Mouse (Mus musculus) embryonic facial prominence, embryonic 11.5 days (tissue): ENCODE measurements around the gene Hand2. TPM values are rescaled to one million over a fixed set of nuclear protein-coding genes. Genes with fewer than 3 reads are reported as not detected.

ENCODE experiments used
- ATAC-seq: fragments of 200-750 bp; cut with Nextera tagmentation; replicated peaks from 2 replicates; pipeline ENCODE4 v1.8.0; 2017; ENCODE audit warnings: low read depth; ENCODE audit not compliant: insufficient number of reproducible peaks, low FRiP score, low TSS enrichment
- DNase-seq: peaks from one replicate; pipeline ENCODE4 v3.0.0-alpha.2; 2015; ENCODE audit warnings: low spot score
- H3K27ac ChIP-seq: fragments of 300-500 bp; sonication (generic); replicated peaks from 2 replicates; pipeline ENCODE4 v1.5.1; 2014; ENCODE audit warnings: mild to moderate bottlenecking, low read depth, low read length, control low read depth
- H3K27me3 ChIP-seq: fragments of 300-500 bp; sonication (generic); 2 replicates; pipeline ENCODE4 v1.6.1; 2014; ENCODE audit warnings: mild to moderate bottlenecking, low read length, moderate library complexity, mixed read lengths; ENCODE audit not compliant: control insufficient read depth, insufficient read depth
- H3K36me3 ChIP-seq: fragments of 300-500 bp; sonication (generic); replicated peaks from 2 replicates; pipeline ENCODE4 v1.6.1; 2014; ENCODE audit warnings: low read depth, mild to moderate bottlenecking, low read length, moderate library complexity, mixed read lengths; ENCODE audit not compliant: control insufficient read depth, insufficient read depth
- H3K4me1 ChIP-seq: fragments of 300-500 bp; sonication (generic); 2 replicates; pipeline ENCODE4 v1.6.1; 2014; ENCODE audit warnings: low read length, mixed read lengths; ENCODE audit not compliant: control insufficient read depth, insufficient read depth
- H3K4me2 ChIP-seq: fragments of 300-500 bp; sonication (generic); 2 replicates; pipeline ENCODE4 v1.6.1; 2014; ENCODE audit warnings: low read depth, mild to moderate bottlenecking, control low read depth, low read length, moderate library complexity
- H3K4me3 ChIP-seq: fragments of 300-500 bp; sonication (generic); 2 replicates; pipeline ENCODE4 v1.5.1; 2014; ENCODE audit warnings: low read depth, low read length, control low read depth
- H3K9ac ChIP-seq: fragments of 300-500 bp; sonication (generic); replicated peaks from 2 replicates; pipeline ENCODE4 v1.6.1; 2014; ENCODE audit warnings: mild to moderate bottlenecking, control low read depth, low read length
- H3K9me3 ChIP-seq: fragments of 300-500 bp; sonication (generic); replicated peaks from 2 replicates; pipeline ENCODE4 v1.6.1; 2016; ENCODE audit warnings: mild to moderate bottlenecking, low read length, inconsistent platforms, mixed read lengths; ENCODE audit not compliant: control insufficient read depth
- WGBS: fragments of 180-500 bp; shearing (Covaris S2); extraction: QIAGEN DNeasy Blood & Tissue Kit; methylation state at CpG from one replicate; pipeline ENCODE4 v1.1.7; 2014; 5-methylcytosine and 5-hydroxymethylcytosine counted together
- polyA plus RNA-seq: library from polyadenylated mRNA; unstranded; fragments of >200 nt; fragmentation: Nextera tagmentation; extraction: Ambion mirVana; gene quantifications from 2 replicates; pipeline ENCODE4 v1.2.1, GENCODE M21; 2014

Gene Hand2
- polyA plus RNA-seq = 8.3 and 8.7 TPM in 2 replicates

DNA sequence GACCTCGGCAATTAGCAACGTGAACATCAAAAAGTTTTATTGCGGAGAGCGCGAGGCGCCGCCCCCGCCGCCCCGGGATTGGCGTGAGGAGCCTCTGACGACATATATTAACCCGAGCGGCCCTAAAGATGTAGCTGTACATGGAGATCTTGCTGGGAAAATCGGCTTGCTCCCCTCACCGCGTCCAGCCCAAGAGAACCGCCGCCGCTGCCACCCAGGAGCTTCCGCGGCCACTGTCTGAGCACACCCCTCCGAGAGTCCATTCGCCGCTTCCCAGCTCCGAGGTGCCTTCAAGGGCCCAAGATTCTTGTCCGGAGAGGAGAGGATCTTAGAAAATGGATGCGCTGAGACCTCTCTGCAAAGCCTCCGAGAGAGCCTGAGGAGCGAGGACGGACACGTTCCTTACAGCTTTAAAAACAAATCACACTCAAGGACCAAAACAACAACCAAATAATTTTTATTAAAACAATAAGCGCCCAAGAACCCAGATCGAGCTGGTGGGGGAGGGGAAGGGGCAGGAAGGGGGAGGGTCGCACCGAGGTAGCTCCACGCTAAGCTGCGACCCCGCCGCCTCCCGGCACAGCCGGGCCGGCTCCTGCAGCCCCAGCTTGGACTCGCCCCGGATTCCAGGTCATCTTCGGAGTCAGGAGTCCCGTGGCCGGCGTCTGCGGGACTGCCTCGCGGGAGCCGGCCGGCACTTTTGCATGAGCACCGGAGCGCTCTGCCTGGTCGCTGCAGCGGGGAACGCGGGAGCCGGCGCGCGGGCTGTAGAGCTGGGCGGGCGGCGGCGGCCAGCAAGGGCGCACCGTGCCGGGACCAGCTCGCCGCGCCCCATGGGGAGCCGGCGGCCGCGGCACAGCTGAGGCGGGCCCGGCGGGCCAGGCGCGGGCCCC, at the start of gene Hand2:
Hand2 (plus strand) TSS at position 133 of the 893 bp plus-strand sequence.
- peak; percentile 50; the same call in 1 of the 2 replicates for ATAC-seq
- WGBS = under 1% methylated on average over 58 of the region's 83 CpGs
- H3K36me3 ChIP-seq = no peaks in the 10 kb centered on the region
- no peaks in the 10 kb centered on the region; the same call in 1 of the 2 replicates for H3K4me1 ChIP-seq
- DNase-seq = peak; percentile 80
- no peaks in the 10 kb centered on the region for H3K9me3 ChIP-seq
- peak within 1 kb of the TSS; percentile 51 for H3K4me3 ChIP-seq
- H3K27ac ChIP-seq = peak within 1 kb of the TSS; percentile 78
- H3K27me3 ChIP-seq = peaks cover 60% of the 10 kb centered on the region
- peak within 1 kb of the TSS; percentile 70 for H3K9ac ChIP-seq
- H3K4me2 ChIP-seq = peak within 1 kb of the TSS; percentile 64

DNA sequence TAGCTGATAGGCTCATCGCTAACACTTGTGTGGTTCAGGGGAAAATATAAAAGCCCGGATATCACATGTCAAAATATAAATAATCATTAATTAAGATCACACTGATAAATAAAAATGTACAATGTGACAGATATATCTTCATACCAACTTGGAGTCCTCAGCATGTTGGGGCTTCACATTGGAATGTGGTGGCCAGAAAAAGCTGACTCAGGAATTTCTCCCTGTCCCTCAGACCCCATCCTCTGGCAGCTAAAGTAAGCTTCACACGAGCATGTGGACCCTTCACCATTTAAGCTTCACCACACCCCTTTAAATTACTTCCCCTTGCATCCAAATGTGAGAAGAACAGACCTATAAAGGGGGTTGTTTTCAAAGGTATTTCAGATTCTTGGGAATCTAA, 47.7 kb upstream of the Hand2 start:
- no peaks in the 10 kb centered on the region for H3K9me3 ChIP-seq
- no peak overlapping the region for H3K27ac ChIP-seq
- no peaks in the 10 kb centered on the region for H3K4me1 ChIP-seq
- H3K4me2 ChIP-seq = no peak overlapping the region
- H3K4me3 ChIP-seq = no peak overlapping the region
- 70% methylated on average over 3 of the region's 3 CpGs for WGBS
- no peak overlapping the region for H3K9ac ChIP-seq
- ATAC-seq (no peak), DNase-seq (no peak)
- no peaks in the 10 kb centered on the region for H3K36me3 ChIP-seq
- H3K27me3 ChIP-seq = no peaks in the 10 kb centered on the region

DNA sequence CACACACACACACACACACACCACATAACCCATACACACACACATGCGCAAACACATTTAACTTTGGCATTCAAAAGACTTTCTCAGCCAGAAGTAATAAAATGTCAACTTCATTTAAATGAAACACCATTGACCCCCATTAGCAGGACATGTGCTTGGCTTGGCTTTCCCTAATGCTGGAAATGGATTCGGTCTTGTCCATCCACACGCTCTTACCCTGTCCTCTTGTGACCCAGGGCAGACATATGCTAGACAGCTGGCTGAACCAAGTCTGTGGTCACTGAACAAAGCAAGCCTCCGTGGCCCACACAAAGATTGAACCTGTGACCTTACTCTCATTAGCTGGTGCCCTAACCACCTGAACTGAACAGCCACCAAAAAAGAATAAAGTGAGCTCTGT, 27.3 kb upstream of the Hand2 start:
- no peak overlapping the region for H3K27ac ChIP-seq
- no peaks in the 10 kb centered on the region for H3K9me3 ChIP-seq
- H3K36me3 ChIP-seq = no peaks in the 10 kb centered on the region
- H3K4me3 ChIP-seq = no peak overlapping the region
- no peak for DNase-seq
- H3K4me2 ChIP-seq = no peak overlapping the region
- WGBS = 52% methylated on average over 4 of the region's 4 CpGs
- no peaks in the 10 kb centered on the region for H3K4me1 ChIP-seq
- no peak overlapping the region for H3K9ac ChIP-seq
- ATAC-seq = no peak
- no peaks in the 10 kb centered on the region for H3K27me3 ChIP-seq

DNA sequence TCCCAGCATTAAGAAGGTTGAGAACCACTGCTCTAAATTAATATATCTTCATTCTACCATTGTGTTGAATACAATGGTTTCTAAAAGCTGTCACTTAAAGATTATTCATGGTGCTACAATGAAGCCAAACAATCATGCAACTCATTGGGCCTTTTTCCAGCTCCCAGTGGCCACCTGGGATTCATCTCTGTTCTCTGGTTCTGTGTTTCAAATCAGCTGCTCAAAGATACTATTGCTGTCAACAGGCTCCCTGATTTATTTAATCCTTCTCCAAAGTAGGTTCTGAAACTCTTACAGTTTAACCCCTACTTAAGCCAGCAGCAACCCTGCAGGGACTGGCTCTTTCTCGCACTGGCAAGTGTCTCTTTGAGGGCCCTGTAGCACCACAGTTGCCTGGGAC, 17.3 kb upstream of the Hand2 start:
- ATAC-seq (no peak), DNase-seq (no peak)
- H3K36me3 ChIP-seq = no peaks in the 10 kb centered on the region
- no peak overlapping the region for H3K4me2 ChIP-seq
- no peaks in the 10 kb centered on the region for H3K4me1 ChIP-seq
- no peaks in the 10 kb centered on the region for H3K9me3 ChIP-seq
- H3K27ac ChIP-seq = no peak overlapping the region
- H3K4me3 ChIP-seq = no peak overlapping the region
- no peak overlapping the region for H3K9ac ChIP-seq
- WGBS = 61% methylated on average over 1 of the region's 1 CpGs
- H3K27me3 ChIP-seq = no peaks in the 10 kb centered on the region; the same call in 1 of the 2 replicates

DNA sequence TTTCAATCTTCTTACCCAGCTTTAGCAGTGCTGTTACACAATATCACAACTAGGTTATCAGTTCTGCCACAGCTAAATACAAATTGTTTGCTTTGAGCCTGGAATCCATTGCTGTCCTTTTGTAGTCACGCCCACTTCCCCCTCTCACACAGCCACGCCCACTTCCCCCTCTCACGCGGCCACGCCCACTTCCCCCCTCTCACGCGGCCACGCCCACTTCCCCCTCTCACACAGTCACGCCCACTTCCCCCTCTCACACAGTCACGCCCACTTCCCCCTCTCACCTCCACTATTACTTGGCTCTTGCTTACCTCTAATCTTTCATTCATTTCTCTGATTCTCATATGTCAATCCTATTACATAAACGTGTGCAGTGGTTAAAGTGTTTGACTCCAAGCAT, 15.8 kb upstream of the Hand2 start:
- DNase-seq = no peak
- no peak for ATAC-seq
- 55% methylated on average over 11 of the region's 11 CpGs for WGBS

DNA sequence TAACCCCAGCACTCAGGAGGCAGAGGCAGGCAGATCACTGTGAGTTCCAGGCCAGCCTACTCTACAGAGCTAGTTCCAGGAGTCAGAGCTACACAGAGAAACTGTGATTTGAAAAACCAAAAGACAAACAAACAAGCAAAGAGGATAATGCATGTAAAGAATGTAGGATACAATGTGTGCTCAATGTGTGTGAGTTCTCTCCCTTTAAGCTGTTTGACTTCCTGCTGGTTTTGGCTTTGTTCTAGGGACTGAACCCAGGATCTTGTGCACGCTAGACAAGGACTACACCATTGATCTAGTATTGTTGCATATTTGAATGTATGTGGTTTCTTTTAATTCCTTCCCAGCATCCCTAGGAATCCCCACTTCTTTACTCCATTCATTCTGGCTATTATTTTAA, 14.3 kb upstream of the Hand2 start:
- H3K27ac ChIP-seq = no peak overlapping the region
- no peak overlapping the region for H3K4me2 ChIP-seq
- no peaks in the 10 kb centered on the region for H3K4me1 ChIP-seq
- WGBS = 35% methylated on average over 1 of the region's 1 CpGs
- no peak for ATAC-seq
- H3K36me3 ChIP-seq = no peaks in the 10 kb centered on the region
- H3K9me3 ChIP-seq = no peaks in the 10 kb centered on the region
- H3K9ac ChIP-seq = no peak overlapping the region
- peaks cover 1% of the 10 kb centered on the region; the same call in 1 of the 2 replicates for H3K27me3 ChIP-seq
- H3K4me3 ChIP-seq = no peak overlapping the region
- DNase-seq = no peak

More for the DNA sequence above, 15.8 kb upstream of the Hand2 start:
- no peaks in the 10 kb centered on the region for H3K9me3 ChIP-seq
- H3K27me3 ChIP-seq = no peaks in the 10 kb centered on the region; the same call in 1 of the 2 replicates
- H3K27ac ChIP-seq = no peak overlapping the region
- no peak overlapping the region for H3K4me3 ChIP-seq
- H3K4me2 ChIP-seq = no peak overlapping the region
- H3K4me1 ChIP-seq = no peaks in the 10 kb centered on the region
- H3K9ac ChIP-seq = no peak overlapping the region
- H3K36me3 ChIP-seq = no peaks in the 10 kb centered on the region

DNA sequence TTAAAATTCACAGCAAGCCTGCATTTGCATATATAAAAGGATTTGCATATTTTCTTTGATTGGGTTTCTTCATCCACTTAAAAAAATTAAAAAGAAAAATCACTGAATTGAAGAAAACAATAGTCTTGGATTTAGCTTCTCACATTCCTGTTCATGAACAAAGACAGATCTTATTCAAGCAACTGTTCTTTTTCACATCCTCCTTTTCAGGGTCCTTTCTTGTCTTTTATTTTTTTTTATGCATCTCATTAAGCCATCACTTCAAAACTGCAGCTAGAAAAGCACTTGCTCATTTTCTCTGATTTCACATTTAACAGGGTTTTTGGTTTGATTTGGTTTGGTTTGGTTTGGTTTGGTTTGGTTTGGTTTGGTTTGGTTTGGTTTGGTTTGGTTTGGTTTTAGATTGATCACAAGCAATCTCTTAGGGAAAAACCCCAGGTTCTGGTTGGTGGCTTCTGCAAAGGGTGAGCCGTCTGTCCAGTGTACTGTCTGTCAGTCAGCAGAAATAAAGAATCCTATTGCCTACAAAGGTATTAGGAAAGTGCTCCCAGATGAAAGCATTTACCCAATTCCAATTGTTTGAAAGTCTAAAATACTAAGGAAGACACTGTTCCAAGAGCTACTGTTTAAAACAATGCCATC, 10.8 kb upstream of the Hand2 start:
- ATAC-seq (no peak), DNase-seq (peak; percentile 1)
- peaks cover 28% of the 10 kb centered on the region for H3K27me3 ChIP-seq
- no peak overlapping the region for H3K4me3 ChIP-seq
- 3% methylated on average over 1 of the region's 1 CpGs for WGBS
- H3K27ac ChIP-seq = no peak overlapping the region
- H3K4me1 ChIP-seq = peaks cover 3% of the 10 kb centered on the region; the same call in 1 of the 2 replicates
- no peaks in the 10 kb centered on the region for H3K36me3 ChIP-seq
- H3K4me2 ChIP-seq = no peak overlapping the region
- H3K9ac ChIP-seq = no peak overlapping the region
- no peaks in the 10 kb centered on the region for H3K9me3 ChIP-seq
